Mouse (Mus musculus) heart, adult 2 months (tissue): Measurements from ENCODE around the gene Cdca7. TPM values are rescaled to one million over a fixed set of nuclear protein-coding genes. Genes with fewer than 3 reads are reported as not detected.
A peak's percentile ranks its signal among the peaks of the same experiment; 100 is the strongest.

Experiments used
- DNase-seq, 2 experiments: peaks; one replicate each; pipeline ENCODE4 v3.0.0; 2021
- H3K27ac ChIP-seq: fragments of 200-600 bp; 2 replicates; pipeline ENCODE4 v1.8.1; 2022
- H3K27me3 ChIP-seq: fragments of 200-500 bp; 2 replicates; pipeline ENCODE4 v1.6.1; 2012; ENCODE audit warnings: mild to moderate bottlenecking, low read length, inconsistent platforms, mixed read lengths; ENCODE audit not compliant: control insufficient read depth, insufficient read depth
- H3K36me3 ChIP-seq: fragments of 200-500 bp; 2 replicates; pipeline ENCODE4 v1.6.1; 2012; ENCODE audit warnings: low read length, inconsistent platforms; ENCODE audit not compliant: control insufficient read depth, insufficient read depth
- H3K4me1 ChIP-seq: fragments of 200-500 bp; 2 replicates; pipeline ENCODE4 v1.6.1; 2011; ENCODE audit warnings: low read length; ENCODE audit not compliant: control insufficient read depth, insufficient read depth
- H3K4me3 ChIP-seq: fragments of 200-600 bp; 2 replicates; pipeline ENCODE4 v1.8.1; 2022
- H3K79me2 ChIP-seq: fragments of 200-500 bp; replicated peaks from 2 replicates; pipeline ENCODE4 v1.6.1; 2012; ENCODE audit warnings: mild to moderate bottlenecking, inconsistent platforms, low read length, moderate library complexity, mixed read lengths; ENCODE audit not compliant: control insufficient read depth, insufficient read depth
- H3K9ac ChIP-seq: fragments of 200-500 bp; 2 replicates; pipeline ENCODE4 v1.6.1; 2012; ENCODE audit warnings: low read depth, mild to moderate bottlenecking, control low read depth, inconsistent platforms, low read length, mixed read lengths
- CTCF ChIP-seq: fragments of 200-600 bp; IDR thresholded peaks from 2 replicates; pipeline ENCODE4 v1.8.1; 2022; ENCODE audit warnings: antibody characterized with exemption, mild to moderate bottlenecking, moderate library complexity
- EP300 ChIP-seq: fragments of 200-500 bp; IDR thresholded peaks from 2 replicates; pipeline ENCODE4 v1.6.1; 2011; ENCODE audit warnings: low read depth, low read length, control low read depth; ENCODE audit not compliant: insufficient read depth
- POLR2A ChIP-seq: fragments of 200-500 bp; IDR thresholded peaks from 2 replicates; pipeline ENCODE4 v1.6.1; 2011; ENCODE audit warnings: mild to moderate bottlenecking, low read depth, low read length, control low read depth; ENCODE audit not compliant: insufficient read depth
- WGBS: fragments of 180-500 bp; shearing (Covaris S2); methylation state at CpG from one replicate; pipeline ENCODE4 v1.1.7; 2018; 5-methylcytosine and 5-hydroxymethylcytosine counted together
- intact Hi-C: fragments of 180-260 bp; cut with DNase I; formaldehyde crosslinking; loops from one replicate; pipeline ENCODE4 v1.15.1; 2025
- long read RNA-seq: library from polyadenylated mRNA; stranded (forward); transcript quantifications from one replicate; pipeline ENCODE4 v2.0.0, GENCODE M21; 2021
- polyA plus RNA-seq: library from polyadenylated mRNA; depleted of rRNA; stranded (reverse); fragments of >200 nt; gene quantifications from 2 replicates; pipeline ENCODE4 v1.2.3, GENCODE M21; 2012; rRNA removed
- total RNA-seq, 2 experiments: library from RNA; stranded (reverse); gene quantifications; 2 replicates each; pipeline ENCODE4 v1.2.3; 2021

The Cdca7 gene
- total RNA-seq = 1 to 10 TPM; 1.2 to 1.9 TPM
- polyA plus RNA-seq = 2.3 and 2.5 TPM in 2 replicates
- long read RNA-seq, partial matches to known transcripts = 0 of 4 reads
- long read RNA-seq, other reads (novel, unspliced or antisense) = 0 of 4 reads

GRCm38 (mm10) chr2:72475797-72476485, at the start of gene Cdca7:
Gene Cdca7 (plus strand): TSS chr2:72476159.
- Histone ChIP-seq H3K27me3 (no peaks in the 10 kb centered on the region), H3K9ac (peak within 1 kb of the TSS; percentile 75), H3K4me1 (no peaks in the 10 kb centered on the region), H3K4me3 (peak within 1 kb of the TSS; percentile 54), H3K27ac (peak within 1 kb of the TSS; percentile 76), H3K79me2 (no peaks in the 10 kb centered on the region), H3K36me3 (peaks cover 2% of the 10 kb centered on the region; the same call in 1 of the 2 replicates)
- TF ChIP-seq EP300 (no peak), POLR2A (no peak), CTCF (no peak)
- under 1% methylated on average over 58 of the region's 58 CpGs for WGBS
- intact Hi-C loops = no loop called here
- DNase-seq = peak; percentile 87 to 89

GRCm38 (mm10) chr2:72426776-72427175, 49.2 kb upstream of the Cdca7 start:
- 82% methylated on average over 8 of the region's 8 CpGs for WGBS
- Histone ChIP-seq H3K79me2 (no peaks in the 10 kb centered on the region), H3K4me1 (no peaks in the 10 kb centered on the region; the same call in 1 of the 2 replicates), H3K36me3 (no peaks in the 10 kb centered on the region), H3K4me3 (no peak overlapping the region), H3K27ac (no peak overlapping the region), H3K9ac (no peak overlapping the region), H3K27me3 (no peaks in the 10 kb centered on the region)
- TF ChIP-seq POLR2A = no peak
- no peak for TF ChIP-seq EP300
- intact Hi-C loops = no loop called here
- no peak for DNase-seq

GRCm38 (mm10) chr2:72427288-72427687, 48.7 kb upstream of the Cdca7 start:
- Histone ChIP-seq H3K27me3 (no peaks in the 10 kb centered on the region), H3K4me3 (no peak overlapping the region), H3K9ac (no peak overlapping the region), H3K36me3 (no peaks in the 10 kb centered on the region), H3K4me1 (no peaks in the 10 kb centered on the region; the same call in 1 of the 2 replicates), H3K27ac (no peak overlapping the region), H3K79me2 (no peaks in the 10 kb centered on the region)
- intact Hi-C loops = no loop called here
- DNase-seq = no peak
- TF ChIP-seq EP300 (no peak), CTCF (no peak), POLR2A (no peak)
- 91% methylated on average over 11 of the region's 11 CpGs for WGBS

GRCm38 (mm10) chr2:72438941-72439533, 36.9 kb upstream of the Cdca7 start:
- intact Hi-C loops = no loop called here
- Histone ChIP-seq H3K27me3 (no peaks in the 10 kb centered on the region), H3K4me1 (no peaks in the 10 kb centered on the region), H3K36me3 (no peaks in the 10 kb centered on the region), H3K4me3 (no peak overlapping the region), H3K27ac (no peak overlapping the region), H3K79me2 (no peaks in the 10 kb centered on the region), H3K9ac (no peak overlapping the region)
- no peak for DNase-seq
- WGBS = 85% methylated on average over 8 of the region's 8 CpGs
- TF ChIP-seq POLR2A (no peak), EP300 (no peak)

- no peaks in the 10 kb centered on the region for H3K27me3 ChIP-seq
- DNase-seq = no peak
- no peaks in the 10 kb centered on the region for H3K4me1 ChIP-seq
- TF ChIP-seq CTCF (no peak), EP300 (no peak), POLR2A (no peak)
- H3K4me3 ChIP-seq = no peak overlapping the region
- intact Hi-C loops = no loop called here
- H3K9ac ChIP-seq = no peak overlapping the region
- H3K36me3 ChIP-seq = no peaks in the 10 kb centered on the region
- 94% methylated on average over 9 of the region's 9 CpGs for WGBS
- H3K79me2 ChIP-seq = no peaks in the 10 kb centered on the region
- no peak overlapping the region for H3K27ac ChIP-seq
Observed at GRCm38 (mm10) chr2:72441010-72441409, 34.9 kb upstream of the Cdca7 start.

GRCm38 (mm10) chr2:72442825-72443224, 33.1 kb upstream of the Cdca7 start:
- no peak overlapping the region for H3K4me3 ChIP-seq
- DNase-seq = no peak
- no peaks in the 10 kb centered on the region for H3K36me3 ChIP-seq
- 95% methylated on average over 6 of the region's 6 CpGs for WGBS
- TF ChIP-seq EP300 (no peak), POLR2A (no peak), CTCF (no peak)
- H3K27me3 ChIP-seq = no peaks in the 10 kb centered on the region
- H3K4me1 ChIP-seq = no peaks in the 10 kb centered on the region
- no peak overlapping the region for H3K9ac ChIP-seq
- intact Hi-C loops = no loop called here
- no peak overlapping the region for H3K27ac ChIP-seq
- no peaks in the 10 kb centered on the region for H3K79me2 ChIP-seq
